Mouse (Mus musculus) MEL (cell line): Measurements from ENCODE around the gene Flt3l.
A peak's percentile ranks its signal among the peaks of the same experiment; 100 is the strongest.

ENCODE experiments used
- CTCF ChIP-seq, 3 experiments: IDR thresholded peaks in 2 of 3; conservative IDR thresholded peaks in 1 of 3; 2 replicates each; pipeline ENCODE4 v1.5.1; 2011 to 2012; ENCODE audit warnings: low read length in 3 of 3, low read depth in 2 of 3, mild to moderate bottlenecking in 2 of 3, improper control_type of control experiment in 1 of 3, inconsistent platforms in 1 of 3, mixed read lengths in 1 of 3, moderate library complexity in 1 of 3; ENCODE audit not compliant: control insufficient read depth in 1 of 3, insufficient read depth in 1 of 3, poor library complexity in 1 of 3, severe bottlenecking in 1 of 3
- GATA1 ChIP-seq: IDR thresholded peaks from 2 replicates; pipeline ENCODE4 v1.6.1; 2011; ENCODE audit warnings: low read depth, low read length, improper control_type of control experiment
- JUND ChIP-seq: IDR thresholded peaks from 2 replicates; pipeline ENCODE4 v1.6.1; 2011; ENCODE audit warnings: low read depth, mild to moderate bottlenecking, improper control_type of control experiment, low read length
- MXI1 ChIP-seq: IDR thresholded peaks from 2 replicates; pipeline ENCODE4 v1.6.1; 2011; ENCODE audit warnings: mild to moderate bottlenecking, low read depth, low read length, improper control_type of control experiment
- MYB ChIP-seq: IDR thresholded peaks from 2 replicates; pipeline ENCODE4 v1.6.1; 2011; ENCODE audit warnings: mild to moderate bottlenecking, low read depth, low read length, improper control_type of control experiment
- POLR2A ChIP-seq, 2 experiments: IDR thresholded peaks; 2 replicates each; pipeline ENCODE4 v1.6.1; 2011 to 2012; ENCODE audit warnings: low read length in 2 of 2, mild to moderate bottlenecking in 2 of 2, control low read depth in 1 of 2, improper control_type of control experiment in 1 of 2, low read depth in 1 of 2, moderate library complexity in 1 of 2; ENCODE audit not compliant: control insufficient read depth in 1 of 2, insufficient read depth in 1 of 2, poor library complexity in 1 of 2
- TCF12 ChIP-seq: IDR thresholded peaks from 2 replicates; pipeline ENCODE4 v1.6.1; 2014; ENCODE audit warnings: low read depth, mild to moderate bottlenecking, inconsistent platforms, low read length, improper control_type of control experiment, moderate library complexity

DNA sequence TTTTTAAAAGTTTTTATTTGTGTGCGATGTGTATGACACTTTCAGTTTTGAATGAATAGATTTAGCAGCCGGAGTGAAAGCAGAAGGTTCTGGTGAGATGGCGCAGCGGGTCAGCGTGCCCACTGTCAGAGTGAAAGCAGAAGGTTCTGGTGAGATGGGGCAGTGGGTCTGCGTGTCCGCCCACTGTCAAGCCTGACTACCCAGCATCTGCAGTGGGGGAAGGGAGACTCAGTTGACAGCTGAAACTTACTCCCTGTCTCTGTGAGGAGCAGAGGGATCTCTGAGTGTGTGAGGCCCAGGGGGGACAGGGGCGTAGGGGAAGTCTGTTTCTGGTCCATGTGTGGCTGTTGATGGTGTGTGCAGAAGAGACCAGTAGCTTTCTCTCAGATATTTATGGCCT lies 18.7 kb downstream of the Flt3l start:
- TF ChIP-seq MYB (no peak), POLR2A (IDR thresholded peaks at IDR 0.05; ENCODE audit: control insufficient read depth in 1 of 2, insufficient read depth in 1 of 2, low read depth in 1 of 2, low read length in 2 of 2, poor library complexity in 1 of 2) (peak in 1 of 2 experiments; percentile 29; a peak in 1 of 4 replicates), TCF12 (no peak), CTCF (IDR thresholded peaks at IDR 0.05 in 2 of 3, conservative IDR thresholded peaks at IDR 0.05 in 1 of 3; ENCODE audit: control insufficient read depth in 1 of 3, insufficient read depth in 1 of 3, low read depth in 2 of 3, low read length in 3 of 3, poor library complexity in 1 of 3, severe bottlenecking in 1 of 3) (no peak), JUND (no peak), GATA1 (no peak), MXI1 (no peak)
